Mouse (Mus musculus) kidney, adult 11 months (tissue): ENCODE data around the gene Palm2.

Experiments
- DNase-seq: peaks from one replicate; pipeline ENCODE4 v3.0.0; 2022

The Palm2 gene

GRCm38 (mm10) chr4:57624819-57625218 lies 190.8 kb downstream of the Palm2 start:
- DNase-seq: no peak

DNA sequence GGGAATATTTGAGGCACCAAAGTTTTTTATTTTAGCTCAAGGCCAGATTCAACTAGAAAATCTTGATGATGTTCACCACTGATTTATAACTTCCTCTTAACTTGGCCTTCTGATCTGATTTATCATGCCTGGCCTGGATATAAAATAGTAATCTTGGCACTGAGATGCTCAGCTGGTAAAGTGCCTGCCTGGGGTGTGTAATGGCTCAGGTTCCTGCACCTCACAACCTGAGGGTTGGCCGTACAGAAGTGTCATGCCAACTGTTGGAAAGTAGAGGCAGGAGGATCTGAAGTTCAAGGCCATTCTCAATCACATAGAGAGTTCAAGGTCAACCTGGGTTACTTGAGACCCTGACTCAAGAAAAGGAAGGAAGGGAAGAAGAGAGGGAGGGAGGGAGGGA lies 191.3 kb downstream of the Palm2 start:
- DNase-seq: no peak

DNA sequence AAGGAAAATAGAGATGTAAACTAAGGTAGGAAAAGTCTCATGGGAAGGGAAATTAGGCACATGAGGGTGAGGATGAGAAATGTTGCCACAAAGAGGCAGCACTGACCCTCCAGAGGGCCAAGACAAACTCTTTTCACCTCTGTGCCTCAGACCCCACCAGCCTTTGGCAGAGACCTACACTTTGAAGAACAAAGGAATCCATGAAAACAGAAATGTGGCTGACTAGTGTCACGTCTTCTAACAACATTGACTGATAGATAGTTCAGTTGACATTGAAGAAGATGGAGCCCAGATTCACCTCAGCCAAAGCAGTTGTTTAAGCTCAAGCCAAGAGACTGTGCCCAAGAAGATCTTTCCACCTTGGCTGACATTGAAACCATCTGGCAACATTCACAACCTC lies 191.7 kb downstream of the Palm2 start:
- no peak for DNase-seq

- DNase-seq: no peak
Measured at GRCm38 (mm10) chr4:57626921-57627320, 192.9 kb downstream of the Palm2 start.

- DNase-seq: no peak
Measured at GRCm38 (mm10) chr4:57632386-57632785, 198.3 kb downstream of the Palm2 start.

DNA sequence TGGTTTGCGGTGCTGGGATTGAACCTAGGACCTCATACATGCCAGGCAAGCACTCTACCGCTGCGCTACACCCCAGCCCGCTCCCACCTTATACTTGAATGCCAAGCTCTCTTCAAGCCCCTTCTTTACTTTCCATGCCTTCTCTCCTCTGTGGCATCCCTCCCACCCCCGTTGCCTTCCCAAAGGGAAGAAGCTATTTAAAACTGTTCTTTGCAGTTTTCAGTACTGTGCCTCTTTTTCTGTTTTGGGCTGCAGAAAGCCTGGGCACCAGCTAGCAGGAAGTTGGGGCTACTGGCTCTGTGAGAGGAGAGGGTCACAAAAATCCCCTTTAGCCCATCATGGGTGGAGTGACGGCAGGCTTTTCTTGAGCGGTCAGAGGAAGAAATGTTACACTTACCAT lies 199.0 kb downstream of the Palm2 start:
- DNase-seq: no peak

- DNase-seq: no peak
Measured at GRCm38 (mm10) chr4:57634956-57635355, 200.9 kb downstream of the Palm2 start.

GRCm38 (mm10) chr4:57636782-57637482 lies 202.9 kb downstream of the Palm2 start:
- no peak for DNase-seq

- DNase-seq: no peak
Measured at GRCm38 (mm10) chr4:57637636-57638386, 203.8 kb downstream of the Palm2 start.

- no peak for DNase-seq
Measured at GRCm38 (mm10) chr4:57638941-57639340, 204.9 kb downstream of the Palm2 start.

GRCm38 (mm10) chr4:57640222-57640621 lies 206.2 kb downstream of the Palm2 start:
- DNase-seq: no peak

DNA sequence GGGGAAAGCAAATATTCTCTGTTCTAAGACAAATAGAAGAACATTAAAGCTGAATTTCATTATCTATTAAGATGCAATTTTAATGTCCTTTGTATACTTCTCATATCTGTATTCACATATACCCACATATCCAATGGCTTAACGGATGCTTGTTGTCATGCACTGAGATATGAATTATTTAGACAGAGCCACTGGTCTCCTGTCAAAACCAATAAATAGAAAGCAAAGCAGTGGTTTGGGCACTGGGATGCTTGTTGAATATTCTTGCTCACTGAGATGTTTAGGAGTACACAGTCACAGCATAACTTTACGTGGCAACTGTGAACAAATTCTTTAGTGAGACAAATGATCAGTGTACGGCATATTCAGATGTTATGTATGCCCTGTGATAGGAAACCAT lies 206.9 kb downstream of the Palm2 start:
- DNase-seq: no peak

DNA sequence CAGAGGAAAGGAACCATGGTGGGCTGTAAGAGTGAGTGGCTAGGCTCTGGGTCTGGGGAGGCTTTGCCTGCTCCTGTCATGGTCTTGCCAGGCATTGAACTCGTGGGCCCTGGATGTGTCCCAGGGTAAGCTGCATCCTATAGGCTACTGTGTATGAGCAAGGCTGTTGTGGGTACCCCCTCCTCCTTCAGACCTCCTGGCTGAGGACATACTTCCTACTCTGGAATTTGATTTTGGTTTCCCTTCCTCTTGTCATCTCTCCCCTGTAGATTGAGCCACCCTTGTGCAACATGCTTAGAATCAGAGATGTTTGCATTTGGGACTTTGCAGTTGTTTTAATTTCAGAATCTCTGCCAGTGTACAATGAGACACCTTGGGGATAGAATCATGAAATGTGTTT lies 216.9 kb downstream of the Palm2 start:
- DNase-seq: no peak

DNA sequence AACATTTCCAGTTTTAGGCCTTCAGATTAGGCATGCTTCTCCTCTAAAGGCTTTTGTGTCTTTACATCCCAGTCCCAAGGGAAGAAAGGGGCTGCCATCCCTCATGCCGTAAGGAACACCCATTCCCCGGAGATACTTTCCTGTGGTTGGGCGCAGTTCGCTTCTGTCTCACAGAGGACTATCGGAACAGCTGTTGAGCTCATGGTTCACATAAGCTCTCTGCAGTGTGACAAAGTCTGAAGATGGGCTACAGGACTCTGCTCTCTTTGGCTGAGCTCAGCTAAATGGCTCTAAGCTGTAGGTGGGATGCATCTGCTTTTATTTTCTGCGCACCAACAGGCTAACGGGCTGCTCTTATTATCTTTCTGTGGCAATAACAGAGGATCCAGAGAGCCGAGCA lies 217.5 kb downstream of the Palm2 start:
- no peak for DNase-seq

DNA sequence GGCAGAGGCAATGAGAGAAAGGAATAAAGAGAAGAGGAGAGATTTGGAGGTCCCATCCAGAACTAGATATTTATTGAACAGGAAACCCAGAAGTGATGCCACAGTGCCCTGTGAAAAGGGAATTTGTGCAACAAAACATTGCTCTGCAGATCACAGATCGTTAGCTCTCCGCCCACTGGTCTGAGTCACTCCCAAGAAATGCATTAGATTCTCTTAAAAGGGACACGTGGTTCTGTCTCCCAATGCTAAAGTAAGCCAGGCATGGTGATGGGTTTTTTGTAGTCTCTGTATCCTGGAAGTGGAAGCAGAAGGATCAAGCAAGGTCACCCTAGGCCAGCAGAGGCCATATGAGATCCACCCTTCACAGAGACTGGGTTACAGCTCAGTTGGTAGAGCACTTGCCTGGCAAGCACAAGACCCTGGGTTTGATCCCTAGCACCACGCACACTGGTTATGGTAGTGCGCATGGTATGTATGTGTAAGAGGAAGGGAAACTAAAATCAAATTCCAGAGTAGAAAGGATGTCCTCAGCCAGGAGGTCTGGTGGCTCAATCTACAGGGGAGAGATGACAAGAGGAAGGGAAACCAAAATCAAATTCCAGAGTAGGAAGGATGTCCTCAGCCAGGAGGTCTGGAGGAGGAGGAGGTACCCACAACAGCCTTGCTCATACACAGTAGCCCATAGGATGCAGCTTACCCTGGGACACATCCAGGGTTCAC lies 218.3 kb downstream of the Palm2 start:
- no peak for DNase-seq

DNA sequence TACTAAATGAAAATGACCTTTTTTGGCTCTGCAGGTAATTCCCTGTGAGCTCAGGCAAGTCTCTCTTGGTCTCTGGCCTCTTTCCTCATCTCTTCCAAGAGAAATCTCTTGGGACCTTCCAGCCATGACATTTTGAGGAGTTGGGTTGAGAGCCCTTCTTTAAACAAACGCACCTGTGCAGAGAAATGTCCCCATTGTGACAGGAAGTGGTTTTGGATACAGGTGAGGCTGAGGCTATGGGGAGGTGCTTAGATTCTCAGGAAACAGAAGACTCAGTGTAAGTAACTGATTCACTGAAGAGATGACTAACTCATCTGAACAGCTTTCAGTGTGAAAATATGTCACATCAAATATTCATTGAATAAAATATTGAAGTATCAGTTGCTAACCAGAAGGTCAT lies 221.9 kb downstream of the Palm2 start:
- no peak for DNase-seq

DNA sequence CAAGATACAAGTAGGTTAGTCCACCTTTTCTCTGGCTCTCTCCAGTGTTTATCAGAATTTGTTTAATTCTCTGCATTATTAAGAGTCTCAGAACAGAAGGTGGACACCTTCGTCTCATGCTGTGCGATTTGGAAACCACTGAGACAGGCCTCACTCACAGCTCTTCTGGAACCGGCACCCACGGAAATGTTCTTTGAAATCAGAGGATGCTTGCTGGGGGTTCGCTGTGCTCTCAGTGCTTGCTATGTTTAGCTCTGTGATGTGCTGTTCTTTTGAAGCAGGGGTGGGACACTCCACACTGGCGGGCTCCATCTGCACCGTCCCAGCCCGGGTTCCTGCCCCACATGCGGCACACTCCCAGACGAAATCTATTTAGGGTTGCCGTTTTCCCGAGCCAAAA lies 222.3 kb downstream of the Palm2 start:
- no peak for DNase-seq

GRCm38 (mm10) chr4:57656861-57657260 lies 222.8 kb downstream of the Palm2 start:
- DNase-seq: no peak

GRCm38 (mm10) chr4:57660470-57660869 lies 226.4 kb downstream of the Palm2 start:
- DNase-seq: no peak

- DNase-seq: no peak
Measured at GRCm38 (mm10) chr4:57666101-57666500, 232.1 kb downstream of the Palm2 start.

GRCm38 (mm10) chr4:57670813-57671469 lies 236.9 kb downstream of the Palm2 start:
- DNase-seq: peak; percentile 21

DNA sequence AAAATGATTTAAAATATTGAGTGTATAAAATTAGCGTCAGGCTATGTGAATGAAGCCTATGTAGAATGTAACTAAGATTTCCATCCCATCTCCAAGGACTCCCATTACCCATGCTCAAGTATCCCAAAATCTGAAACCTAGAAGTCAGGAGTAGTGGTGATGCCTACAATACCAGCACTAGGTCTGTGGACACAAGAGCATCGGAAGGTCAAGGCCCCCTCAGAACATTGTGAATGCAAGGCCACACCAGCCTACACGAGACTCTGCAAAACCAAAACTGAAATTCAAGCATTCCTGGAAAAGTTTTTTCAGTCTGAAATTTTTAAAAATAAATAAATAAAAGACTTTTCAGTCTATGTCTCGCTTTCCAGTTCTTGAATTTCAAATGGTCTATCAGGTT lies 238.5 kb downstream of the Palm2 start:
- DNase-seq: no peak
